Mouse (Mus musculus) 416B (cell line): ENCODE data around the gene Olfr980.
"Not testable (repeated sequence)": the region's sequence is repeated elsewhere in the genome, so short reads cannot be mapped to it uniquely, and the experiment has no call there.

Experiments
- DNase-seq: peaks from one replicate; pipeline ENCODE4 v3.0.0; 2011; ENCODE audit warnings: low read depth

Olfr980 gene

GRCm38 (mm10) chr9:40009482-40009881 is at the start of gene Olfr980:
TSS of gene Olfr980 (minus strand) at chr9:40009582.
- no peak for DNase-seq

GRCm38 (mm10) chr9:40050138-40050537 is 40.8 kb upstream of the Olfr980 start:
- no peak for DNase-seq

- no peak for DNase-seq
Observed at GRCm38 (mm10) chr9:40021164-40021563, 11.8 kb upstream of the Olfr980 start, which contains the start of gene Olfr981. TSS of gene Olfr981 (plus strand) at chr9:40021464.

GRCm38 (mm10) chr9:40003365-40003764 is 6.0 kb downstream of the Olfr980 start, which contains the start of gene Olfr979:
TSS of gene Olfr979 (minus strand) at chr9:40003465.
- DNase-seq, result no peak

GRCm38 (mm10) chr9:39991813-39992212 is 17.6 kb downstream of the Olfr980 start, which contains the start of gene Olfr978:
TSS of gene Olfr978 (plus strand) at chr9:39992113.
- no peak for DNase-seq

- DNase-seq, result not testable (repeated sequence)
Observed at GRCm38 (mm10) chr9:39976581-39977145, 32.7 kb downstream of the Olfr980 start.

- DNase-seq, result not testable (repeated sequence)
Observed at GRCm38 (mm10) chr9:39961033-39961432, 48.3 kb downstream of the Olfr980 start, which contains the start of gene Olfr976. TSS of gene Olfr976 (minus strand) at chr9:39961133.
